Mouse (Mus musculus): Measurements from ENCODE around the gene Mtor.

Gene Mtor

GRCm38 (mm10) chr4:148448179-148448852 lies at the start of gene Mtor:
Gene Mtor (plus strand): TSS chr4:148448611.
- in situ Hi-C loops (cut with MboI, MseI): loop anchor here in 1 of 2 experiments (5.0 kb wide), 1 partner anchor 291 kb away; no protein-coding TSS in a partner anchor

- in situ Hi-C loops (cut with MboI, MseI): loop anchor here in 1 of 2 experiments (10.0 kb wide), 1 partner anchor 805 kb away; no protein-coding TSS in a partner anchor
Observed at GRCm38 (mm10) chr4:148399437-148400094, 48.8 kb upstream of the Mtor start.

GRCm38 (mm10) chr4:148403402-148403801 lies 45.0 kb upstream of the Mtor start:
- in situ Hi-C loops (cut with MboI, MseI): no loop called here

GRCm38 (mm10) chr4:148404748-148405147 lies 43.7 kb upstream of the Mtor start:
- in situ Hi-C loops (cut with MboI, MseI): no loop called here

GRCm38 (mm10) chr4:148405255-148405788 lies 43.1 kb upstream of the Mtor start:
- in situ Hi-C loops (cut with MboI, MseI): no loop called here

- in situ Hi-C loops (cut with MboI, MseI): no loop called here
Observed at GRCm38 (mm10) chr4:148408256-148408975, 40.0 kb upstream of the Mtor start.

GRCm38 (mm10) chr4:148415575-148415974 lies 32.8 kb upstream of the Mtor start:
- in situ Hi-C loops (cut with MboI, MseI): no loop called here

GRCm38 (mm10) chr4:148417074-148417526 lies 31.3 kb upstream of the Mtor start:
- in situ Hi-C loops (cut with MboI, MseI): no loop called here

GRCm38 (mm10) chr4:148417559-148417958 lies 30.9 kb upstream of the Mtor start:
- in situ Hi-C loops (cut with MboI, MseI): no loop called here

GRCm38 (mm10) chr4:148426950-148427850 lies 21.2 kb upstream of the Mtor start:
- in situ Hi-C loops (cut with MboI, MseI): no loop called here

- in situ Hi-C loops (cut with MboI, MseI): no loop called here
Observed at GRCm38 (mm10) chr4:148428544-148428943, 19.9 kb upstream of the Mtor start.

GRCm38 (mm10) chr4:148429121-148429520 lies 19.3 kb upstream of the Mtor start:
- in situ Hi-C loops (cut with MboI, MseI): no loop called here

GRCm38 (mm10) chr4:148429686-148430085 lies 18.7 kb upstream of the Mtor start:
- in situ Hi-C loops (cut with MboI, MseI): no loop called here

GRCm38 (mm10) chr4:148430880-148431519 lies 17.4 kb upstream of the Mtor start:
- in situ Hi-C loops (cut with MboI, MseI): no loop called here

GRCm38 (mm10) chr4:148432488-148432887 lies 15.9 kb upstream of the Mtor start:
- in situ Hi-C loops (cut with MboI, MseI): no loop called here

- in situ Hi-C loops (cut with MboI, MseI): no loop called here
Observed at GRCm38 (mm10) chr4:148433336-148433735, 15.1 kb upstream of the Mtor start.

GRCm38 (mm10) chr4:148433813-148434212 lies 14.6 kb upstream of the Mtor start:
- in situ Hi-C loops (cut with MboI, MseI): no loop called here

- in situ Hi-C loops (cut with MboI, MseI): no loop called here
Observed at GRCm38 (mm10) chr4:148434554-148434953, 13.9 kb upstream of the Mtor start.

GRCm38 (mm10) chr4:148435106-148435505 lies 13.3 kb upstream of the Mtor start:
- in situ Hi-C loops (cut with MboI, MseI): no loop called here

- in situ Hi-C loops (cut with MboI, MseI): no loop called here
Observed at GRCm38 (mm10) chr4:148435657-148436330, 12.6 kb upstream of the Mtor start.
